Mouse (Mus musculus): ENCODE measurements around the gene Irx1. TPM values are rescaled to one million over a fixed set of nuclear protein-coding genes. Genes with fewer than 3 reads are reported as not detected.

Gene Irx1
- total RNA-seq, 2 experiments from 2014 or later, result not detected

GRCm38 (mm10) chr13:71951966-71952365, 11.6 kb downstream of the Irx1 start:
- ATAC-seq (replicated peaks; ENCODE audit: low FRiP score, low TSS enrichment, poor library complexity, severe bottlenecking), result no peak

- ATAC-seq (replicated peaks; ENCODE audit: low FRiP score, low TSS enrichment, poor library complexity, severe bottlenecking), result no peak
Measured at GRCm38 (mm10) chr13:71949859-71950258, 13.7 kb downstream of the Irx1 start.

DNA sequence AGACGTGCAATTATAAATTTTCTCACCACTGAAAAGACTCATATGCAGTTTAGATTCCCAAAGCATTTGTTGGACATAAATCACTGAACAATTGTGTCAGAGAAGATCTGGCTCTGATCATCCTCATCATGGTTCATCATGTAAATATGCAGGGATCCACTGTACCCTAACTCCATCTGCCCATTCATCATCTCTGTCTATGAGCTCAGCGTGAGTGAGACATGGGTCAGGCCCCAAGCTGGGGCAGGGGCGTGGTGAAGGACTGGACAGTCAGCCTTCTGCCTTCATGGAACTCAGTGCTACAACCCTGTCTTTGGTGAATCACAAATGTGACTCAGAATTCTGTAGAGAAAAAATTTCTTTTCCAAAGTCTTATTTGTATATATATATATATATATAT, 53.2 kb downstream of the Irx1 start:
- ATAC-seq (replicated peaks; ENCODE audit: low FRiP score, low TSS enrichment, poor library complexity, severe bottlenecking), result no peak
